Mouse (Mus musculus): ENCODE data around the gene Hlcs.

DNA sequence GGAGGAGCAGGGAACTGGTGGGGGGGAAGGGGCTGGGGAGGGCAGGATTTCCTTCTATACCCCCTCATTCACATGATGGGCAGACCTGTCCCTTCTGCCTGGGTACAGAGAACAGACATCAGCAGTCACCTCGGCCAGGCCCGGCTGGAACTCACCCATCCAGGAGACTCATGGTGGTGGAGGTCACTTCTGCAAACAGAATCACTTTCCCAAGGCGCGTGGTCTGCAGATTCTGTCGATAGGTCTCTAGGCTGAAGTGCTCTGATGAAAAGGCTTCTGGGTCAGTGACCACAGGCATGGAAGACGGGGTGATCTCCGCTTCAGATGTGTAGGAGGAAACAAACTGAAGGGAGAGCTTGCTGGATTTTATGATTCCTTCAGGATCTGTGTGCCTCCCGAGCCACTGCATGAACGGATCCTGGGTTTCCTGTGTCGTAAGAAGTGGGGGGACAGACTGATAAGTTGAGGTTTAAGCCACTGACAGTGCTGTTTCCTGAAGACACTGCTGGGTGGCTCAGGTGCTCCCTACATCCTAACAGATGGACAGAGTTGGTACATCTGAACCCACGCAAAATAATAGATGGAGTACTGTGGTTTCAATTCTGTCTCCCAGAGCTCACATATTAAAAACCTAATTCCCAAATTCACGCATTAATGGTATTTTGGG is 82.3 kb downstream of the Hlcs start:
- TF ChIP-seq CTCF (IDR thresholded peaks at IDR 0.05; ENCODE audit: low read depth) (no peak), EP300 (IDR thresholded peaks at IDR 0.05; ENCODE audit: low read depth) (no peak)
